Mouse (Mus musculus): ENCODE results near the gene Jmjd6. TPM values are rescaled to one million over a fixed set of nuclear protein-coding genes. Genes with fewer than 3 reads are reported as not detected.
"Not testable (repeated sequence)": the region's sequence is repeated elsewhere in the genome, so short reads cannot be mapped to it uniquely, and the experiment has no call there.

Jmjd6 gene
- polyA plus RNA-seq, 2 experiments = 57.0 to 68.0 TPM

GRCm38 (mm10) chr11:116827534-116828165, 15.6 kb downstream of the Jmjd6 start, which contains the start of gene Mxra7:
Gene Mxra7 (minus strand): TSS chr11:116828046.
- WGBS = under 1% methylated on average over 52 of the region's 71 CpGs
- Histone ChIP-seq H3K4me1 (ENCODE audit: control insufficient read depth, insufficient read depth, low read length) (peaks cover 14% of the 10 kb centered on the region; the same call in 1 of the 2 replicates), H3K27ac (replicated peaks; ENCODE audit: low read depth, low read length) (peak within 1 kb of the TSS; percentile 43; the same call in 1 of the 2 replicates), H3K9ac (ENCODE audit: low read depth, low read length, severe bottlenecking) (peak within 1 kb of the TSS; percentile 78), H3K4me2 (replicated peaks; ENCODE audit: low read depth, low read length, severe bottlenecking) (peak within 1 kb of the TSS; percentile 89), H3K4me3 (replicated peaks; ENCODE audit: low read length) (peak within 1 kb of the TSS; percentile 69), H3K9me3 (ENCODE audit: control insufficient read depth, low read length) (no peaks in the 10 kb centered on the region), H3K36me3 (ENCODE audit: control insufficient read depth, insufficient read depth, low read length) (peaks cover 7% of the 10 kb centered on the region), H3K27me3 (ENCODE audit: control insufficient read depth, insufficient read depth, low read length) (no peaks in the 10 kb centered on the region)
- DNase-seq (ENCODE audit: low spot score) = peak; percentile 57
- no peak for TF ChIP-seq POLR2A (IDR thresholded peaks at IDR 0.05; ENCODE audit: borderline replicate concordance, extremely low read depth, insufficient read depth, insufficient read length)
- ATAC-seq (ENCODE audit: low FRiP score, low read depth) = peak; percentile 56

GRCm38 (mm10) chr11:116826550-116827504, 16.4 kb downstream of the Jmjd6 start:
- H3K9me3 ChIP-seq (ENCODE audit: control insufficient read depth, low read length) = no peaks in the 10 kb centered on the region
- peaks cover 14% of the 10 kb centered on the region; the same call in 1 of the 2 replicates for H3K4me1 ChIP-seq (ENCODE audit: control insufficient read depth, insufficient read depth, low read length)
- no peak; the same call in 1 of the 2 replicates for ATAC-seq (ENCODE audit: low FRiP score, low read depth)
- peak overlapping the region; percentile 78 for H3K9ac ChIP-seq (ENCODE audit: low read depth, low read length, severe bottlenecking)
- no peak for DNase-seq (ENCODE audit: low spot score)
- peak overlapping the region; percentile 69 for H3K4me3 ChIP-seq (replicated peaks; ENCODE audit: low read length)
- 40% methylated on average over 17 of the region's 17 CpGs for WGBS
- H3K27me3 ChIP-seq (ENCODE audit: control insufficient read depth, insufficient read depth, low read length) = no peaks in the 10 kb centered on the region
- H3K36me3 ChIP-seq (ENCODE audit: control insufficient read depth, insufficient read depth, low read length) = peaks cover 7% of the 10 kb centered on the region
- no peak for TF ChIP-seq POLR2A (IDR thresholded peaks at IDR 0.05; ENCODE audit: borderline replicate concordance, extremely low read depth, insufficient read depth, insufficient read length)
- H3K27ac ChIP-seq (replicated peaks; ENCODE audit: low read depth, low read length) = no peak overlapping the region
- peak overlapping the region; percentile 89 for H3K4me2 ChIP-seq (replicated peaks; ENCODE audit: low read depth, low read length, severe bottlenecking)

DNA sequence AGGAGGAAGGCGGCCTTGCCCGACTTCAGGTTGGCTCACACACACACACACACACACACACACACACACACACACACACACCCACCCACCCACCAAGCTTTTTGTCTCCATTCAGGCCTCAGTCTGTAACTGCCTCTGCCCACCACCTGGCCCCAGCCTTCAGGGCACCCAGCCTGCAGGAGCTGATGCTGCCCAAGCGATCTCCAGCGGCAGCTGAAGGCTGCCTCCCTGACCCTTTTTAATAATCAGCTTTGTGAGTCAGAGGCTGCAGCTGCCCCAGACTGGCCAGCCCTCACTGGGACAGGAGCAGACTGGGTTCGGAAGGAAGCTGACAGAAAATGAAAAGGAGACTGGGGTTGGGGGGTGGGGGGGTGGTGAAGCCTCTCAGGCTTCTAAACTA, 18.0 kb downstream of the Jmjd6 start:
- H3K9ac ChIP-seq (ENCODE audit: low read depth, low read length, severe bottlenecking) = no peak overlapping the region
- 44% methylated on average over 3 of the region's 5 CpGs for WGBS
- H3K27me3 ChIP-seq (ENCODE audit: control insufficient read depth, insufficient read depth, low read length) = no peaks in the 10 kb centered on the region
- ATAC-seq (ENCODE audit: low FRiP score, low read depth) (no peak), DNase-seq (ENCODE audit: low spot score) (no peak)
- H3K27ac ChIP-seq (replicated peaks; ENCODE audit: low read depth, low read length) = no peak overlapping the region
- H3K4me1 ChIP-seq (ENCODE audit: control insufficient read depth, insufficient read depth, low read length) = peaks cover 14% of the 10 kb centered on the region; the same call in 1 of the 2 replicates
- H3K36me3 ChIP-seq (ENCODE audit: control insufficient read depth, insufficient read depth, low read length) = no peaks in the 10 kb centered on the region
- TF ChIP-seq POLR2A (IDR thresholded peaks at IDR 0.05; ENCODE audit: borderline replicate concordance, extremely low read depth, insufficient read depth, insufficient read length) = no peak
- H3K9me3 ChIP-seq (ENCODE audit: control insufficient read depth, low read length) = no peaks in the 10 kb centered on the region
- no peak overlapping the region for H3K4me3 ChIP-seq (replicated peaks; ENCODE audit: low read length)
- H3K4me2 ChIP-seq (replicated peaks; ENCODE audit: low read depth, low read length, severe bottlenecking) = no peak overlapping the region

DNA sequence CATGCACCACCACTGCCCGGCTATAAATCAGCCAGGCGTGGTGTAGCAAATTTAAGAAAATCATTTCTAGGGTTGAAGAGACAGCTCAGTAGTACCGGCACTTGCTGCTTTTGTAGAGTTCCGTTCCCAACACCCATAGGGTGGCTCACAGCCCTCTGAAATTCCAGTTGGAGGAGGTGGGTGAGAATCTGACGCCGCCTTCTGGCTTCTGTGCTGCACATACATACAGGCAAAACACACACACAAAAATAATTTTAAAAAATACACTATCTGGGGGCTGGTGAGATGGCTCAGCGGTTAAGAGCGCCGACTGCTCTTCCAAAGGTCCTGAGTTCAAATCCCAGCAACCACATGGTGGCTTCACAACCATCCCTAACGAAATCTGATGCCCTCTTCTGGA, 19.4 kb downstream of the Jmjd6 start:
- H3K27me3 ChIP-seq (ENCODE audit: control insufficient read depth, insufficient read depth, low read length); H3K9me3 ChIP-seq (ENCODE audit: control insufficient read depth, low read length); DNase-seq (ENCODE audit: low spot score); H3K27ac ChIP-seq (replicated peaks; ENCODE audit: low read depth, low read length); H3K9ac ChIP-seq (ENCODE audit: low read depth, low read length, severe bottlenecking); H3K36me3 ChIP-seq (ENCODE audit: control insufficient read depth, insufficient read depth, low read length); ATAC-seq (ENCODE audit: low FRiP score, low read depth); H3K4me2 ChIP-seq (replicated peaks; ENCODE audit: low read depth, low read length, severe bottlenecking); H3K4me3 ChIP-seq (replicated peaks; ENCODE audit: low read length): not testable (repeated sequence)
- H3K4me1 ChIP-seq (ENCODE audit: control insufficient read depth, insufficient read depth, low read length) = peaks cover 17% of the 10 kb centered on the region; the same call in 1 of the 2 replicates
- WGBS = 97% methylated on average over 10 of the region's 10 CpGs

DNA sequence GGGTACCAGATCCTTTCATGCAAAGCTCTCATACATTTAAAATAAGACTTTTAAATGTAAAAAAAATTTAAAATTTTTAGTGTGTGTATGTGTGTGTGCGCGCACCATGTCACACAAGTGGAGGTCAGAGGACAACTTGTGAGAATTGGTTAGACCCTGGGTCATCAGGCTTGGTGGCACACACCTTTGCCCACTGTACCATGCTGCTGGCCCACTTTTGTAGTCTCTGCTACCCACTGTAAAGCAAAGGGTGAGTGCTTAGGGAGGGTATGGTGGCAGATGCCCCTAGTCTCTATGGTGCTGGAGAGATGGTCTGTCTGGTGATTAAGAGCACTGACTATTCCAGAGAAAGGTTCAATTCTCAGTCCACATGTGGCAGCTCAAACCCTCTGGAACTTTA, 20.0 kb downstream of the Jmjd6 start:
- H3K9me3 ChIP-seq (ENCODE audit: control insufficient read depth, low read length) = no peaks in the 10 kb centered on the region
- TF ChIP-seq POLR2A (IDR thresholded peaks at IDR 0.05; ENCODE audit: borderline replicate concordance, extremely low read depth, insufficient read depth, insufficient read length) = no peak
- H3K4me2 ChIP-seq (replicated peaks; ENCODE audit: low read depth, low read length, severe bottlenecking) = no peak overlapping the region
- H3K27me3 ChIP-seq (ENCODE audit: control insufficient read depth, insufficient read depth, low read length) = no peaks in the 10 kb centered on the region
- no peaks in the 10 kb centered on the region for H3K36me3 ChIP-seq (ENCODE audit: control insufficient read depth, insufficient read depth, low read length)
- no peak overlapping the region for H3K27ac ChIP-seq (replicated peaks; ENCODE audit: low read depth, low read length)
- ATAC-seq (ENCODE audit: low FRiP score, low read depth) = no peak
- H3K9ac ChIP-seq (ENCODE audit: low read depth, low read length, severe bottlenecking) = no peak overlapping the region
- no peak for DNase-seq (ENCODE audit: low spot score)
- H3K4me3 ChIP-seq (replicated peaks; ENCODE audit: low read length) = no peak overlapping the region
- peaks cover 19% of the 10 kb centered on the region; the same call in 1 of the 2 replicates for H3K4me1 ChIP-seq (ENCODE audit: control insufficient read depth, insufficient read depth, low read length)
- 100% methylated on average over 2 of the region's 2 CpGs for WGBS
